ENCODE assay signal across 8 mouse cellular contexts in genomic region chr10:53434376-53435171, GRCm38 (mm10). TPM values are rescaled to one million over a fixed set of nuclear protein-coding genes. Genes with fewer than 3 reads are reported as not detected.
A peak's percentile ranks its signal among the peaks of the same experiment; 100 is the strongest.
DNase-seq lines count a peak whose midpoint lies in the region; ATAC-seq and TF ChIP-seq lines count a peak whose summit lies in the region.

No protein-coding gene starts in this region.

- peak; percentile 43 to 47 for DNase-seq in heart, adult 9 months (ENCODE audit: low spot score in 2 of 2)
- DNase-seq in heart, adult 8-10 months (ENCODE audit: low spot score) = no peak
- peak; percentile 64 for DNase-seq in intestine, embryonic 14.5 days (ENCODE audit: low spot score)
- no peak for DNase-seq in cerebellum, postnatal 4 days (ENCODE audit: low spot score in 2 of 2)

- H3K9ac ChIP-seq in intestine, embryonic 14.5 days (ENCODE audit: low read length) = 0 out of 2 replicates have a peak overlapping the region, but pooled peaks have one; percentile 20
- H3K9ac ChIP-seq in lung, embryonic 16.5 days (ENCODE audit: low read length) = peak overlapping the region; percentile 44

- H3K4me3 ChIP-seq in bone marrow, adult 2 months (replicated peaks; ENCODE audit: control insufficient read depth, low read depth, low read length) = no peak overlapping the region
- no peak overlapping the region for H3K4me3 ChIP-seq in intestine, embryonic 14.5 days (ENCODE audit: low read depth, low read length)
- 0 out of 2 replicates have a peak overlapping the region, but pooled peaks have one; percentile 13 for H3K4me3 ChIP-seq in lung, embryonic 16.5 days (ENCODE audit: low read length)

- no peaks in the 10 kb centered on the region for H3K9me3 ChIP-seq in intestine, embryonic 14.5 days (ENCODE audit: control insufficient read depth, low read length)
- no peaks in the 10 kb centered on the region for H3K9me3 ChIP-seq in lung, embryonic 16.5 days (ENCODE audit: control insufficient read depth, low read length)

- H3K4me1 ChIP-seq in bone marrow, adult 2 months (ENCODE audit: control insufficient read depth, insufficient read depth, low read length) = peaks cover 6% of the 10 kb centered on the region
- H3K4me1 ChIP-seq in intestine, embryonic 14.5 days (replicated peaks; ENCODE audit: control insufficient read depth, insufficient read depth, low read length) = peaks cover 22% of the 10 kb centered on the region
- peaks cover 32% of the 10 kb centered on the region for H3K4me1 ChIP-seq in lung, embryonic 16.5 days (replicated peaks; ENCODE audit: control insufficient read depth, insufficient read depth, low read length)

- peak overlapping the region; percentile 76 for H3K27ac ChIP-seq in bone marrow, adult 2 months (ENCODE audit: control insufficient read depth, insufficient read depth, low read depth, low read length, poor library complexity)
- H3K27ac ChIP-seq in intestine, embryonic 14.5 days (ENCODE audit: low read depth) = peak overlapping the region; percentile 83
- peak overlapping the region; percentile 92 for H3K27ac ChIP-seq in lung, embryonic 16.5 days (ENCODE audit: low read length)

- no peaks in the 10 kb centered on the region for H3K27me3 ChIP-seq in intestine, embryonic 14.5 days (replicated peaks; ENCODE audit: control insufficient read depth, insufficient read depth, low read length)
- H3K27me3 ChIP-seq in lung, embryonic 16.5 days (ENCODE audit: control insufficient read depth, insufficient read depth, low read depth, low read length) = no peaks in the 10 kb centered on the region

- no peak for TF ChIP-seq POLR2A in bone marrow, adult 2 months (IDR thresholded peaks at IDR 0.05; ENCODE audit: borderline replicate concordance, control insufficient read depth, low read depth, low read length)

- TF ChIP-seq CTCF in bone marrow, adult 2 months (IDR thresholded peaks at IDR 0.05; ENCODE audit: control insufficient read depth, insufficient read depth, low read length) = no peak

- no peaks in the 10 kb centered on the region for H3K36me3 ChIP-seq in intestine, embryonic 14.5 days (ENCODE audit: control insufficient read depth, insufficient read depth, low read length)
- no peaks in the 10 kb centered on the region for H3K36me3 ChIP-seq in lung, embryonic 16.5 days (ENCODE audit: control insufficient read depth, insufficient read depth, low read length)

- 23% methylated on average over 13 of the region's 13 CpGs for WGBS in bone marrow, adult 2 months
- WGBS in intestine, embryonic 14.5 days = 28% methylated on average over 13 of the region's 13 CpGs
- 32% methylated on average over 13 of the region's 13 CpGs for WGBS in lung, embryonic 16.5 days

- H3K4me2 ChIP-seq in intestine, embryonic 14.5 days (ENCODE audit: low read length) = peak overlapping the region; percentile 20; the same call in 1 of the 2 replicates
- peak overlapping the region; percentile 44 for H3K4me2 ChIP-seq in lung, embryonic 16.5 days (ENCODE audit: low read depth, low read length)

- peak; percentile 70 for ATAC-seq in intestine, embryonic 14.5 days (replicated peaks; ENCODE audit: low FRiP score, low TSS enrichment, low read depth)
- ATAC-seq in lung, embryonic 16.5 days (ENCODE audit: low read depth) = peak; percentile 84
- no peak for ATAC-seq in inflammation-experienced regulatory T-cells, adult 6 months
- ATAC-seq in erythroid progenitor cell, adult 5-6 weeks (replicated peaks; ENCODE audit: low FRiP score, poor library complexity, severe bottlenecking) = no peak

RNA-seq across cellular contexts. Expression of gene Cep85l, which starts 54.8 kb away (rescaled TPM):
- 10 to 100 TPM; 13.1 to 16.0 (median 14.3) TPM for total RNA-seq in heart, adult 8-10 months (2022)
- 3.3 and 5.4 TPM in 2 replicates for polyA plus RNA-seq in bone marrow, adult 2 months (2011; ENCODE audit: insufficient read depth, insufficient read length, low replicate concordance, missing spikeins)
- 6.1 and 7.0 TPM in 2 replicates for polyA plus RNA-seq in intestine, embryonic 14.5 days (2014; fragmentation: Nextera tagmentation; extraction: Ambion mirVana)
- polyA plus RNA-seq in lung, embryonic 16.5 days (2015; fragmentation: Nextera tagmentation; extraction: Ambion mirVana) = 5.4 and 5.5 TPM in 2 replicates
- 1 to 10 TPM; 1.6 to 3.4 (median 2.6) TPM for polyA plus RNA-seq in inflammation-experienced regulatory T-cells, adult 6 months (2017; shearing (Covaris generic))
- 3.8 and 7.6 TPM in 2 replicates for total RNA-seq in erythroid progenitor cell, adult 5-6 weeks (2015; ENCODE audit: low replicate concordance)
- total RNA-seq in erythroid progenitor cell, adult 5-6 weeks (2017; ENCODE audit: low replicate concordance) = 4.9 and 10.9 TPM in 2 replicates

Comparison
In these comparisons a context has a peak if more than half of its experiments do, and no peak if none do; other contexts are left out.
1. DNase-seq: peak in heart, adult 9 months (2 of 2) and intestine, embryonic 14.5 days (single experiment); none in heart, adult 8-10 months (single experiment) and cerebellum, postnatal 4 days (0 of 2).
2. ATAC-seq: peak in intestine, embryonic 14.5 days (single experiment) and lung, embryonic 16.5 days (single experiment); none in inflammation-experienced regulatory T-cells, adult 6 months (single experiment) and erythroid progenitor cell, adult 5-6 weeks (single experiment).
3. Peak in every context shown above with its lines, with median percentiles within 50 percentile points of each other: H3K27ac ChIP-seq.